Mouse (Mus musculus) thymus, postnatal 10 days (tissue): Measurements from ENCODE around the gene Igdcc4.

Experiments used
- DNase-seq, 2 experiments: peaks; one replicate each; pipeline ENCODE4 v3.0.0; 2021; ENCODE audit warnings: low spot score in 2 of 2

The Igdcc4 gene

GRCm38 (mm10) chr9:65109132-65110072 lies 8.1 kb downstream of the Igdcc4 start:
- DNase-seq, result no peak

GRCm38 (mm10) chr9:65111698-65112097 lies 10.4 kb downstream of the Igdcc4 start:
- no peak for DNase-seq

DNA sequence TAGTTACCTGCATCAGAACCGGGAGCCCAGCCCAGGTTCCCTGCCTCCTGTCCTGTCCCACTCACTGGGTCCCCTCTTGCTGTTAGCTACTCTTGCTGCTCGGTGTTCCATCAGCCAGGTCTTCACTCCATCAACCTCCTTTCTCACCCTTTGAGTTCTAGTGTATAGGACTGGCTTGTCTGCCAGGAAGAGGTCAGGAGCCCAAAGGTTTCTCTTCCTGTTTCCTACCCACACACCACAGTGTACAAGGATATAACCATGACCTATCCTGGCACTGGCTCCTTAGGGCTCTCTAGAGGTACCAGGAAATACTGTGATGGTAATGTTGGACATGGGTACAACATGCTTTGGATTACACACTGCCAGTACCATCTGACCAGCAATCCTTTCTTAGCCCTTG lies 12.4 kb downstream of the Igdcc4 start:
- no peak for DNase-seq

DNA sequence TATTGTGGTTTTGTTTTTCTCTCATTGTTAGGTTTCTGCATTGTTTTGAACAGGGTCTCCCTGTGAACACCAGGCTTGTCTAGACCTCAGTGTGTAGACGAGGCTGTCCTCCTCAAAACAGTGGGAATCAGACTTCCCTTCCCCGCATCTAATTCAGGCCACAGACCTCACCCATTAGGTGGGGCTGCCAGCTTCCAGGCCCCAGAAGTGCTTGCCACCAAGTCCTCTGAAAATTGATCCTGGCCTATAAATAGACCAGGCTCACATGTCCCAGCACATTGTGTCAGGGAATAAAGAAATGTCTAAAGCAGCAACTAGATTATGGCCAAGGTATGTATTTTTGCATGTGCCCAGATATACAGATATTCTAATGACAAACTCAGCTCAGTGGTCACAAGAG lies 14.6 kb downstream of the Igdcc4 start:
- DNase-seq, result no peak

DNA sequence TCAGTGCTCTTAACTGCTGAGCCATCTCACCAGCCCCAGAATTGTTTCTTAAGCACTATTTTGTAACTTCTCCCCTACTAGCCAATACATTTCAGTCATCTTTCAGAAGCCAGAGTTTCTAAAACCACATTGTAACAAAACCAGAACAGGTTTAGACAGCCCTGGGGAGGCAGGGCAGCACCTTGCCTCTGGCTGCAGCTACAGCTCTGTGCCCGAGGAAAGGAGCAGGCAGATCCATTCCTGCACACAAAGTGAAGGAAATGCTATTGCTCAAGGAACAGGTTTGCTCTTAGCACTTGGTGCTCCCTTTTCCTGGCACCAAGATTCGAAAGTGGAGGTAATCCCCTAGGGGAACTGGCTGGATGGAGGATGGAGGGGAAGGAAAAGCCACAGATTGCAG lies 16.2 kb downstream of the Igdcc4 start:
- DNase-seq, result no peak

DNA sequence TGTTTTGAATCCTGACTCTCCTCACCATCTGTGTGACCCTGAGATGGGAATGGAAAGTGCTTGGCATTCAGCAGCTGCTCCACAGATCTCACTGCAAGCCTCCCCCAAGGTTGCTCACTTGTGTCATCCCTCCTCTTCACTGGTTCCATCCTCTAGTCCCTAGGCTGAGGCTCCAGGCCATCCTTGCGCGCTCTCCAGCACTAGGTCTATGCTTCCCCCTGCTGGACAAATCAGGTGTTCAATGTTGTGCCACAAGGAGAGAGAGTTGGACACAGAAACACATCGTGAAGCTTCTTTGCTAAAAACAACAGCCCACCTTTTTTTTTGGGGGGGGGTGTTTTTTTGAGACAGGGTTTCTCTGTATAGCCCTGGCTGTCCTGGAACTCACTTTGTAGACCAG lies 19.6 kb downstream of the Igdcc4 start:
- peak in 1 of 2 experiments; percentile 65 for DNase-seq

- no peak for DNase-seq
These were observed 21.3 kb downstream of the Igdcc4 start for GRCm38 (mm10) chr9:65122545-65122944.

GRCm38 (mm10) chr9:65123552-65124168 lies 22.4 kb downstream of the Igdcc4 start:
- peak in 1 of 2 experiments; percentile 40 for DNase-seq

- peak; percentile 31 to 62 for DNase-seq
These were observed 27.0 kb downstream of the Igdcc4 start for GRCm38 (mm10) chr9:65128123-65128815.

DNA sequence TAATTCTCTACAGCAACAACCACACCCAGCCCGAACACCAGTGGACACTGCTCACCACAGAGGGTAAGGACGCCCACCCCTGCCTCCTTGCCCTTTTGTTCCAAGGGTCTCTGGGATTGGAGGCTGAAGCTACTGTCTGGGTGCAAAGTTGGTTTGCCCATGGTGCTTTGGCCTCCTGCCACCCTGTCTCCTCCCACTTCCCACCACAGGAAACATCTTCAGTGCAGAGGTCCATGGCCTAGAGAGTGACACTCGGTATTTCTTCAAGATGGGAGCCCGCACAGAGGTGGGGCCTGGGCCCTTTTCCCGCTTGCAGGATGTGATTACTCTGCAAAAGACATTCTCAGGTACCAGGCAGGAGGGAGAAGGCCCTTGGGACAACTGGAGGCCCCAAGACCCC lies 30.4 kb downstream of the Igdcc4 start:
- no peak for DNase-seq

DNA sequence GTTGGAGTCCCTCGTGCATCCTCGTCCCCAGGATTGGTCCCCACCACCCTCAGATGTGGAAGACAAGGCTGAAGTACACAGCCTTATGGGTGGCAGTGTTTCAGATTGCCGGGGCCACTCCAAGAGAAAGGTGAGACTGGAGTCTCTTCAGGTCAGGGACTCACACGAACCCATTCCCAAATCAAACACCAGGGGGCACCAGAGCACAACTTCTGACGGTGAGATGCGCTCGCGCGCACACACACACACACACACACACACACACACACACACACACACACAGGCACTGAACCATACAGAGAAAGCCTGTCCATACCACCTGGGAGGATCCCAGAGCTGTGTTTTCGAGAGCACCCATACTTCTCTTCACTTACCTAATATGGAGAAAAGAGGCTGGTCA lies 32.5 kb downstream of the Igdcc4 start:
- DNase-seq, result peak; percentile 40 to 83

DNA sequence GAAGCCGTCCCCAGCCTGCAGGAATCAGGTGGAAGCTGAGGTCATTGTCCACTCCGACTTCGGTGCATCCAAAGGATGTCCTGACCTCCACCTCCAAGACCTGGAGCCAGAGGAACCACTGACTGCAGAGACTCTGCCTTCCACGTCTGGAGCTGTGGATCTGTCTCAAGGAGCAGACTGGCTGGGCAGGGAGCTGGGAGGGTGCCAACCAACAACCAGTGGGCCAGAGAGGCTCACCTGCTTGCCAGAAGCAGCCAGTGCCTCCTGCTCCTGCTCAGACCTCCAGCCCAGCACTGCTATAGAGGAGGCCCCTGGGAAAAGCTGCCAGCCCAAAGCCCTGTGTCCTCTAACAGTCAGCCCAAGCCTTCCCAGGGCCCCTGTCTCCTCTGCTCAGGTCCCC lies 33.8 kb downstream of the Igdcc4 start:
- DNase-seq, result no peak

- DNase-seq, result no peak
These were observed 39.2 kb downstream of the Igdcc4 start for GRCm38 (mm10) chr9:65140491-65140890.

DNA sequence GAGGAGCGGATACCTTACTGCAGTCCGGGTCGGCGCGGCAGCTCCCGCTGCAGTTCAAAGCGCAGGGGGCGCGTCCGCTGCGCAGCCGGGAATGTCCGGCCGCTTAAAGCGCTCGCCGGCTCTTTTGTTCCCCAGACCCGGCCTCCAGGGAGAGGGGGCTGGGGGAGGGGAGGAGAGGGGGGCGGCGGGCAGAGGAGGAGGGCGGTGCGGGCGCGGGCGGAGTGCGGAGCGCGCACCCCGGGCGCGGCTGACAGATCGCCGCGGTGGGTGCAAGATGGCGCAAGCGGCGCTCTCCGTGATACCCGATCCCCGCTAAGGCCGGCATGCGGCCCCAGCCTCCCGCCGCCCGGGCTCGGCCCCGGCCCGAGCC lies 39.6 kb downstream of the Igdcc4 start, which contains the start of gene Igdcc3:
Gene Igdcc3 (plus strand): TSS at position 254 of the 370 bp plus-strand sequence.
- DNase-seq, result no peak

DNA sequence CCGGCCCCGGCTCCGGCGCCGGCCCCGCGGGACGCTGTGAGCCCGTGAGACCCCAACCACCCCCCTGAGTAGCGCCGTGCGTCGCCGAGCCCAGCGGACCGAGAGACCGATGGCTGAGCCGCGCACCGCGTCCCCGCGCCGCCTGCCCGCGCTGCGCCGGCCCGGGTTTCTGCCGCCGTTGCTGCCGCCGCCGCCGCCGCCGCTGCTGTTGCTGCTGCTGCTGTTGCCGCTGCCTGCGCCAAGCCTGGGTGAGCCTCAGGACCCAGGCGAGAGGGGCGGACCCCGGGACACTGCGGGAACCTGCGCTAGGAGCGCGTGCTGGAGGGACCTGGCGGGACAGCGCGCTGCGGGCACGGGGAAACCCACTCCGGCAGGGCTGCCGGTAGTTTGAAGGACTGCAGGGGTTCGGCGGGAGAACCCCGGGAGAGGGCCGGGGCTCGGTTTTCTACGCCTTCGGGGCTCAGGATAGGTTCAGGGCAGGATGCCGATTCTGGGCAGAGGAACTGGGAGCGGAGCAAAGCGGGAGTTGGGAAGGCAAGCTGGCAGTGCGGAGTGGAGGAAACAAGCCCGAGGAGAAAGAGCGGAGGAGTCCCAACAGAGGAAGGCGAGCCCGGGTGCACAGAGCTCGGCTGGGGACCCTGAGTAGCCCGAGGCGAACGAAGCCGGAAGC lies 40.2 kb downstream of the Igdcc4 start:
- DNase-seq, result peak in 1 of 2 experiments; percentile 47

DNA sequence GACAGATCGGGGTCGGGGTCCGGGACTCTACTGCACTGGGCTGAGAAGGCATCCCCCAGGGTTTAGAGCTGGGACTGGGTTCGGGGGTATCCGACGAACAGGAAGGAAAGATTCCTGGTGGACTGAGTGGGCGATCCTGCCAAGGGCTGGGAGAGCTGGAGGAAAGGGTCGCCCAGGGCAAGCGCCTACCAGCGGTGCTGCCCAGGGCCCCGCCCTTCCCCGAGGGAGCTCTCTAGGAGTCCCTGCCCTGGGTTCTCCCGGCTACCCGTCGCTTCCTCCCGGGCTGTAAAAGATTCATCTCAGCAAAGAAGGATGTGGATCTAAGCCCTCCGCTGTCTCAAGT lies 40.7 kb downstream of the Igdcc4 start:
- no peak for DNase-seq

- no peak for DNase-seq
These were observed 41.1 kb downstream of the Igdcc4 start for GRCm38 (mm10) chr9:65142399-65142798.

DNA sequence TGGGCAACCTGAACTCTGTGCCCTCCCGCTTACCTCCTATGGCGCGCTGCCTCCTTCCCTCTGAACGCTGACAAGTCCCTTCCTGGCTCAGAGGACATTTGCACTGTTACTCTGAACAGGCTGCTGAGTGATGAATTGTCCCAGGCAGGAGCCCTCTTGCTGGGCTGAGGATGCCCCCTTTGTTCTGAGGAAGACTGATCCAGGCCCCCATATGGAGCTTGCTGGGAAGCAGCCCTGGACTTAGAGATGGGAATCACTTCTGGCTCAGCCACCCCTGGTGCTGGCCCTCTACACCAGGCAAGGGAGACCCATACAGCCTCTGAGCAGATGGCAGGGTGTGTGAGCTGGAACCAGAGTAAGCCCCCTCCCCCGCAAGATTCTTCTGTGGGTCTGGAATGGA lies 44.7 kb downstream of the Igdcc4 start:
- no peak for DNase-seq

DNA sequence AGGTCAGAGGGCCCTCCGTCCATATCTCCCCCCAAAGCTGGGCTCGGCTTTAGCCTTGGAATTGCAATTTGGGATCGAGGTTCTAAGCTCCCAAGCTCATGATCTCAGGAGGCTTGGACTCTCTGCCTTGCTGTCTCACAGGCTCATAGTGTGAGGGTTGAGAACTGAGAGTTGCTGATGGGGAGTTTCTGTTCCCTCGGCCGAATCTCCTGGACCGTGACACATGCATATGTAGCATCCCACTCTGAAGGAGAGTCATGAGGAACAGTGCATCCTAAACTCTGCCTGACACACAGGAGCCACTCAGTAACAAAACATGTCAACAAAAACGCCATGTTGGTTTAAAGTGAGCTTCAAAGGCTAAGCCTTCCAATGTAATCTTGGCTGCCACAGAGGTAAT lies 47.2 kb downstream of the Igdcc4 start:
- DNase-seq, result no peak

GRCm38 (mm10) chr9:65152711-65153330 lies 51.5 kb downstream of the Igdcc4 start:
- DNase-seq, result no peak

GRCm38 (mm10) chr9:65153331-65153711 lies 52.0 kb downstream of the Igdcc4 start:
- DNase-seq, result no peak
